Mouse (Mus musculus) liver (tissue): ENCODE measurements around the gene Thumpd2.

Experiments
- DNase-seq: peaks from one replicate; pipeline ENCODE4 v3.0.0-alpha.2; 2020; ENCODE audit warnings: mixed read lengths

Thumpd2 gene

DNA sequence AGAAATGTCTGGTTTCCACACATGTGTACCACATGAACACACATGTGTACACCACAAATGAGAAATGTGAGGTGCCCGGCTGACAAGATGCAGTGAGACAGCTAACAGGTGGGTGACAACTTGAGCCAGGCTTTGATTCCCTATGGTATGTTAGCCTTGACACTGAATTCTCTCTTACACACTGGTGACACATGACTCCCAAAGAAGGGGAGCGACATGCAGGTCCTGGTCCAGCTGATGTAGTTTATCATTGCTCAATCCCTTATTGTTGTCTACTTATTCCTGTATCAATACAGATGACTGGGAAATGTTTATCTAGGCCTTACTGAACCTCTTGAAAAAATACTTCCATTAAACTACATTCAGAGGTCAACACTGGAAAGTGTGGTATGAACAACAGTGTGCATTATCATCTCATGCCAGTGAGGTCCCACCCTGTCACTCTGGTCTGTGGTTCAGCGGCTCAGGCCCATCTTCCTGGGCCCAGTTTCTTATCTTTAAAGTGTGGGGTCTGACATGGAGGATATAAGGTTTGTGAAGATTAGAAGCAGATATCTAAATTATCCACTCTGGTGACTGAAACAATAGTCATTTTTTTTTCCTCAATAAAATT is 32.9 kb downstream of the Thumpd2 start:
- peak; percentile 76 for DNase-seq

DNA sequence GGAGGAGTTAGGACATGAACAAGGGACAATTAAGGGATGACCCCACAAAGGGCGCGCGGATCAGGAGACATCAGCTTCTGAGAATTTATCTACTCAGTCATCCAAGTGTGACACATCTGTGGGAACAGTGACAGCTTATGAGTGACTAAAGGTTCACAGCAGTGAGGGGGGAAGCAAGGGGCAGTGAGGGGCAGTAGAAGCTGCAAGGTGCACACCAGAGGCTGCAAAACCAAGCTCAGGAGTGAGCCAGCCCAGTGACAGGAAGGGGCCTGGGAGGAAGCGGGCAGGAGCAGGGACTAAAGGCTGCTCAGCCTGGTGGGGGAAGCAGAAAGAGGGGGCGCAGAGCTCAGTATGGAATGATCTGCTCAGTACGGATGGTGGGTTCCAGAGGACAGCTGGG is 37.6 kb downstream of the Thumpd2 start:
- DNase-seq = no peak

DNA sequence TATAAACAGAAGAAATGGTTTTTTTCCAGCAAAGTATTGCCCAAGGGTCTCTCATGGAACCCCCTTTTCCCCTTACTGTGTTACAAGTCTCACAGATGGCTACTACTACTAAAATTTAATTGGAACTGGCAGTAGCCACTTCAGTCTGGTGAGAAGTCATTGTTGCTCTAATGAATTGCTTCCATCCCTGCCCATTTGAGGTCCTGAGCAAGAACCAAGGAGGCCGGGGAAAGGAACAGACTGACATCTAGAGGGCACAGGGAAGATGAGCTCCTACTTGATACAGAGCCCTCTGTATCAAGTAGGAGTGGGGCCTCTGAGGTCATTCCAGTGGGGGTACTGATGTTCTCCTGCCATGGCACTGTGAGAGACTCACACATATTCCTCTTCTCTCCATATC is 47.8 kb downstream of the Thumpd2 start:
- DNase-seq = no peak

DNA sequence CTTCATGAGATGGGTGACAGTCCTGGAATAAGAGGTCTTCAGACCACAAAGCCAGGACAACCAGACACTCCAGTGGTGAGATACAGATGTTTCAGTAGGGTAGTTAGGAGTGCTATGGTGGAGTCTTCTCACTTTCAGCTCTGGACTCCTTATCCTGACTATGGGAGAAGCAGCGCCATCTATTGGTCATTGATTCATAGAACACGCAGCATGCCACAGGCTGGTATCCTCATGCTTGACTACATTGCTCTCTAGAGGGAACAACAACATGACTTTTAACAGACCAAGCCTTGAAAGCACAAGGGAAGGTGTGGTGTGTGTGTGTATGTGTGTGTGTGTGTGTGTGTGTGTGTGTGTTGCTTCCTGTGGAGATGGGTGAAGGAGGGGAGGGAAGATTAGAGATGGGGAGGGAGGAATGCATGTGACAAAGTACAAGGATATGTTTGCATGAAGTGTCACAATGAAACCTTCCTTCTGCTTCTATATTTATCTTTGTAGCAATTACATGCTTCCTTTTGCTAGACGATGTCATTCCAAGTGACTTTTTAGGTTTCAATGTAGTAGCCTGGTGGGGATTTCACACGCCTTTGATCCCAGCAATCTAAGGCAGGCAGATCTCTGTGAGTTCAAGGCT is 49.0 kb downstream of the Thumpd2 start:
- peak; percentile 46 for DNase-seq

DNA sequence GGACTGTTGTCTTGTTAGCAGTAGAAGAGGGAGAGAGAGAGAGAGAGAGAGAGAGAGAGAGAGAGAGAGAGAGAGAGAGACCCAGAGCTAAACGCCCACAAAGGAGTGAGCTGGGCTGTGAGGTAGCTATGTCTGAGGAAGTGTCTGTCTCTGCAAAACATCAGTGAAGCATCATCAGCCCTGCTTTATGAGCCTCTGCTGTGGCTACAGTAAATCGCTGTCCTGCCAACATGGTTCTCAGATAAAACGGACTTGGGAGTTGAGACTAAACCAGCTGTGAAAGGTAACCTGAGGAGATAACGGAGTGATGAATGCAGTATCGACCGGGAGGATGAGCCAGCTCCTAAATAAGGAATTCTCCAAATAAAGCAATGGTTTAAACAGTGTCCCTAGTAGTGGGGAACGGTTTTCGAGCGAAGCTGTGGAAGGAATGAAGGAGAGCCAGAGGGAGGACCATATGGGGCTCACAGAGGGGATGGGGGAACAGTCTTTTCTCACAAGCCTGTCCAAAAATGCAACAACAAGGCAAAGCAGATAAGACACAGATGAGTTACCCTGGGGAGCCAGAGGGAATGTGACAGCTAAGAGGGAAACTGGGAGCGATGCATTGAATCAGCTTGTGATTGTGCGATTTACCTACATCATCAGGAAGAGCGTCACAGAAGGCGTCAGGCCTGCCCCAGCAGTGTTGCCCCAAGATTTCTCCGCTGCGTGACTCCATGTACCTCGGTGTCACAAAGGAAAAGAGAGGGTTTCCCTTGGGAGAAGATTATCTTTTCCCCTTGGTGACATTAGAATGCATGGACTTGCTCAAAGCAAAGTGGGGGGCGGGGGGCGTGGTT is 53.8 kb downstream of the Thumpd2 start:
- DNase-seq = no peak

DNA sequence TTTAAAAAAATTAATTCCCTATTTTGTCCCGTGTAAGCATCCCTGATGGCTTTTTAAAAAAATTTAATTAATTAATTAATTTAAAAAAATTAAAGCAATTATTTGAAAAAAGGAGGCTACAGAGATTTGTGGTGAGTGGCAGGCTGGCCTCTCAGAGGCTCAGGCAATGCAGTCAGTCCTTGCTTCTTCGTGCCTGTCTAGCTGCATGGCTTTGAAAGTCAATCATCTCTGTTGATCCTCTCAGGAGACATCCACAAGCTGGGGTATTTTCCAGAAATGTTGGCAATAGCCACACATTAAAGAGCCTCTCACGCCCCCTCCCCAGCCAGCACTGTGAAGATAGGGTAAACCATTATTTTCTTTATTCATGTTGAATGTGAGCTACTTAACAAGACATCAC is 54.7 kb downstream of the Thumpd2 start:
- DNase-seq = no peak

DNA sequence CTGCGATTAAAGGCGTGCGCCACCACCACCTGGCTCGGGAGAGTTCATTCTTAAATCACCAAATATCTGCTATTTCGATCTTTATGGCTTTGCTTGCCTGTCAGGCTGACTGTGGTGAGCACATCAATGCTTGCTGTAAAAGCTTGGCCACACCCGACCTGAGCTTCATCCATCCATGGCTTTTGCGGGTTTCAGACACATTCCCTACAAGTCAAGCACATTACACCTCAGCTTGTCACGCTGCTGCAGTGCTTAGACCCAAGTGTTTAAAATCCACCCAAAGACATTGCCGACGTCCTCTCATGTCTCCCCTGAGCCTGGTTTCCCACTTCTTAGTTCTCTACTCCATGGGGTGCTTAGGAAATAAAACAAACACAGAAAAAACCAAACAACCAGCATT is 55.8 kb downstream of the Thumpd2 start:
- no peak for DNase-seq

DNA sequence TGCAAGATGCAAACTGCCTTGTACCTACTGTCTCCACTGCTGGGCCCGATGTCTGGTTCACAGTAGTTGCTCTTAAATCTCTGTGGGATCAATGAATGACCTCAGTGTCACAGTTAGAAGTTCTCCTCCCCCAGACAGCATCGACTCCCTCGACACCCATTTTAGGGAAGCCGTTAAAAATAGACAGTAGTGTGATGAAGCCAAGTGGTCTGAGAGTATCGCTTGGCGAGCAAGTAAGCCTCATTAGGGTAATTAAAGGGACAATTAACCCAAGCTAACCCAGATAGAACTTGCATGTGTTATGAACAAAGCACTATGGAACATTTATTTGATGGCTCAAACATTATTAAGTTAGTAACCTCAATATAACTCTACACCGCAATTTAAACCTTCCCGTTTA is 59.6 kb downstream of the Thumpd2 start:
- no peak for DNase-seq

DNA sequence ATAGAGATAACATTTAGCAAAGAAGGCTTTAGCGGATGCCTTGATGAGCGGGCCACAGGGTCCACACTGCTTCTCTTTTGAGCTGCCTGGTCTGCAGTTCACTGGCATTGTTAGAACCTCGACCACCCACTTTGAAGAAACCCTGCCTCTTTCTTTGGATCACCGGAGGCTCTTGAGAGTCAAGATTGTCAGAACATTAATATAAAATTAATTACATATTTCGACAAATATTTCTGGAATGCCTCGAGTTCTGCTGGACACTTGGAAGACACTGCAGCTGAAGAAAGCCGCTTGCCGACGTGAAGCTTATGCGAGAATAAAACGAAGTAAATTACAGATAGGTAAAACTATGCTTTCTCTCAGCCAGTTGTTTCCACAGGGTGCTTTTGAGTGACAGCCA is 60.4 kb downstream of the Thumpd2 start:
- DNase-seq = no peak

DNA sequence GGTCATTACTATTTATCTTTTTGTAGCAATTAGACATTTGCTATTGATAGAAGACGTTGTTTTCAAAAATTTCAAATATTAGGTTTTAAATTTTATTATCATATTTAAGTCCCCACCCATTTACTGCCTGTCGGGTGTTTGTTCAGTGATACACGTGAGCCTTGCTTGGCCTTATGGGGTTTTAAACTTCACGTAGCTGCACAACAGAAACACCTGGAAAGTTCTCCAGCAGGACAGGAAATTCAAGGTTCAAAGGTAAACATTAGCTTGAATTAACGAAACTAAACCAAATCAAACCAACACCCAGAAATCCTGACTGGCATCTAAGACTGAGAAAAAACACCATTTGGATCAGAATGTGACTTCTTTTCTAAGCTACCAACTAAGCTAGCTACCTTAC is 62.8 kb downstream of the Thumpd2 start:
- DNase-seq = no peak

DNA sequence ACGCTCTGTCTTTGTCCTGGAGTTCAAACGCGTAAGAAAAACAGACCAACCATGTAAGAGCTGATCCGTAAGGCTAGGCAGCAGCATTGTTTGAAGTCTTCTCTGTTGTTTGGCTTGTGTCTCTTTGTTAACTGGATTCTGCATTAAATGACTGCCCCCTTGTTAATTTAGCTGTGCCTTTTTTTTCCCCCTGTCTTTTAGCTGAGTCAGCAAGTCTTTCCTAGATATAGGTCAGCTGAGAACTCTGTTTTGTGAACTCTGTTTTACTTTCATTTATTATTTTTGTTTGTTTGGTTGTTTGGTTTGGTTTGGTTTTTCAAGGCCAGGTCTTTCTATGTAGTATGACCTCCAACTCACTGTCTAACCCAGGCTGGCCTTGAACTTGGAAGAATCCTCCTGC is 63.2 kb downstream of the Thumpd2 start:
- DNase-seq = no peak

DNA sequence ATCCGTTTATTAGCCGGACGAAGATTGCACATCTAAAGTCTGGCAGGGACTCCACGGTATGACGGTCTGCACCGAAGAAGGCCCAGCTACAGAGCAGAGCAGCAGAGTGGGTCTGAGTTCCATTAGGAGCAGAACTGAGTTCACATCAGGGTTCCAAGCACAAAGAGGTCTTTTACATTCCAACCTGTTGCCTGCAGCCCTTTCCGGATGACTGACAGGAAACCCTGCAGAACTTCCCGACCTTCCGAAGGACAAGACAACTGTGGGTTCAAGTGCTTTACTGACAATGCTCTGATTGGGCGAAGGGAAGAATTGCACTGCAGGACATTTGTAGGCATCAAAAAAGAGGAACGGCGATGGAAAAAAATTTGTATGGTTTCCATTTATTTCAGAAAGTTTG is 63.9 kb downstream of the Thumpd2 start:
- DNase-seq = no peak

DNA sequence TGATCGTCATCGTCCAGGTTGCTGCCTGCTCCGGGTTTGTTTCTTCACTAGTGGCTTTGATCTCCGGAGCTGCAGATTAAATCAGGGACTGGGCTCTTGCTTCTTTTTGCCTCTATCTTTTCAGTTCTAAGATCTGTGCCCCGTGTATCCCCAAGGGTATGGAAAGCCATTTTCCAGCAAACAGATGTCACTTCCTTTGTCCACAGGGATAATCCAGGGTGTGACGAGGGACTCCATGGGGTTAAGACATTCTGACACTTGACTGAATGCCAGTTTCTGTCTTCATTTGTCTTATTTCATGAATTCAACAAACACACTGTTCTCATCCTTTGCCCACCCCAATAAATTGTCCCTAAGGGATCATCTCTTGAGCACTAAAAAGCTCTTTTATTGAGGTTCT is 65.9 kb downstream of the Thumpd2 start:
- no peak for DNase-seq

DNA sequence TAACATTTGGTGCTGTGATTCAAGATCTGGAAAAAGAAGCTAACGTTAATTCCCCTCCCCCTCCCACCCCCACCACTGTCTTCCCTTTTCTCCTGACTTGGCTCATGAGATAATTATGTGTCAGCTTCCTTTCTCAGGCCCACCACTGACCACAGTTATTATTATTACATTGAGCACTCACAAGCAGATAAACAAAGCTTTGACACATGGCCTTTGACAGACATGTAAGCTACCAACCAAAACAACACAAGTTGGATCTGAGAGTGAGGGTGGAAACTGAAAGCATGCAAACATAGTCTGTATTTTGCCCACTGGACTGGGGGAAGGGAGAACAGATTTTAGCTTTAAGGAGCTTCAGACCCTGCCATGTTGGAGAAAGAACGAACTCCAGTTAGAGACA is 67.7 kb downstream of the Thumpd2 start:
- no peak for DNase-seq

DNA sequence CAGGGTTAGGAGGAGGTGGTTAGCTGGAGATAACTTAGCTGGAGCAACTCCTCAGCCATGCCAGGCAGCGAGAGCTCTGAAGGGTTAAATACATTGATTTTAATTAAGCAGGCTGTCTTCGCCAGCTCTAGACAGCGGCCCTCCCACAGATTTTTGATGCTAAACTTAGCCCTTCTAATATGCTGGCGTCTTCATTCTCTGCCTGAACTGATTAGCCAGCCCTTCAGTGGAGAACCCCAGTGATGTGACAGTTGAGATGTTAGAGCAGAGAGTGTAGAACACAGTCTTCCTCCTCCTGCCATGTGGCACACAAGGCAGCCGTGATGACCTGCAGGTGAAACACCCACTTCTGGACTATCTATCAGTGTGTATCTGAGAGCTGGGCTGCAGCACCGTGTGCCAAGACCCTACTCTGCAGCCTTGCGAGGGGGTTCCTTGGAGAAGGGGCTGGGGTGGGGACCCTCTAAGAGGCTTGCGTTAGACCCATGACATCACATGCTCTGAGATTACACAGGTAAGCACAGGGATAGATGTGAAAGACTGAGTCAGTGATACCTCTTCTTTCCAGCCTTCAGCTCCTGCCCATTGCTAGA is 73.3 kb downstream of the Thumpd2 start:
- no peak for DNase-seq

DNA sequence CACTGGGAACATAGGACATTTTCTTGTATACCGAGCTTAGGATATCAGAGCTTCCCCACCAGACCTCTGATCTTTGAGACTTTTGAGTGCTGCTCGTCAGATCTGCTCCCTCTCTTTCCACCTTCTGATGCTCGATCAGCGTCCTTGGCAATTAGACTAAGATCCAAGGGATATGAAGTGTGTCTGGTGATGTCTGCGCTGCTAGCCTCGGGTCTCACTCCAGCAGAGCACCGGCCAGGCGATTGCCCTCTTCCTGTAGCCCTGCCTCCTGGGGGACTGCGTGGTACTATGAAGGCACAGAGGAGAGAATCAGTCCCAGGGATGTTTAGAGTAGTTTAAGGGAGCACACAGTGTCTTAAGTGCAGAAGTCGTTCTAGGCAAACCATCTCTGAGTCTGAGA is 81.9 kb downstream of the Thumpd2 start:
- no peak for DNase-seq

DNA sequence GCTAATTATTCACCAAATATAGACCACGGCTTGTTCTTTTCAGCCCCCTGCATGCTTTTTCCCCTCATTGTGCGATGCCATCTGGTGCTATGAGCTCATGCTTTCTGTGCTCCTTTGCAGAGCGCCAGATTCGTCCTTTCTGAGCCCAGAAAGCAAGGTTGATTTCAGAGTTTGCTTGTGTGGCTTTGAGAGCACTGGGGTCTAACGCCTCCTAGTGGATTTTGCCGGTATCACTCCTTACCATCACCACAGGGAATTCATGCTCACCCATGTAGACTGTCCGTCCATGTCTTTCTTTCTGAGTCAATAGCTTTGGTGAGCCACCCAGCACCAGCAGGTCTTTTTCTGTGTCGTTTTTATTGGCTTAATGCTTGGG is 82.5 kb downstream of the Thumpd2 start:
- DNase-seq = peak; percentile 51

DNA sequence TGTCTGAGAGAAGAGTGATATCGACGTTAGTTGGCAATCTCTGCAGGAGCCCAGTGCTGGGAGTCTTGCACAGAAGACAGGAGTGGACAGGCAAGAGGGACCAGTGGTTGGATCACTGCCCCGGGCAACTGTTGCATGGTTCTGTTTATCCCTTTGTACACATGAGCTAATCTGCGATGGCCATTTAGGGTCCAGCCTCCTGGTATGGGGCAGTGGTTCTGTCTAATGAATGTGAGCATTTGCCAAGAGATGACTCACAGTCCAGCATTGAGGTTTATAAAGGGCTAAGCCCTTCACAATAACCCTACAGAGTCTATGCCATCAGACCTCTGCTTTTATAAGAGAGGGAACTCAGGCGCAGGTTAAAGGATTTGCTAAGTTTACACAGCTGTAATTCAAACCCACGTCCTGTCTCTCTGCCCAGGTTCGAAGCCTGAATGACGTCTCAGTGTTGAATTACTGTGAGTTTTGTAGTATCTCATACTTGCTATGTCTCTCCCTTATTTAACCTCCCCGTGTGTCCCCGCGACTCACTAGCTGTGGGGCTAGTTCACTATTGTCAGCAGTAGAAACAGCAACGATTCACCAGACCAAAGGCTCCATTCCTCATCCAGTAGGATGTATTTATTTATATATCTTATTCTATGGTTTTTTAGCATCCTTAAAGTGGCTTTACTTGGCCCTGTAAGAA is 83.0 kb downstream of the Thumpd2 start:
- no peak for DNase-seq

DNA sequence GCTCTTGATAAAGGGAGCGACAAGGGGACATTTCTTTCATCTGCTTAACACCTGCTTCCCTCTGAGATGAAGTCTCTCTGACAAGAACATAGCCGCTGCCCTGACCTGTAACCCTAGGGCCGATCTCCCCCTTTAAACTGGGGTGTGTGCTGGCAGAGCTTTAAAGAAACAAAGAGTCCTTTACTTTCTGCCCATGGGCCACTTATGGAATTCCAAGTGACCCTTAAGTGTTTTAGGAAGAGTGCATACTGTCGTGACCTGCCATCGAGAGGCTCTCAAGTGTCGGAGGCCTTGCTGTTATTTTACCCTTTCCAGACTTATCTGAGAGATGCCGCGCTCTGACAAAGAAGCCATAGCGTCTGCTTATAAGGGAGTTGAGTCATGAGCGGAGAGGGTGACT is 84.8 kb downstream of the Thumpd2 start:
- DNase-seq = no peak

DNA sequence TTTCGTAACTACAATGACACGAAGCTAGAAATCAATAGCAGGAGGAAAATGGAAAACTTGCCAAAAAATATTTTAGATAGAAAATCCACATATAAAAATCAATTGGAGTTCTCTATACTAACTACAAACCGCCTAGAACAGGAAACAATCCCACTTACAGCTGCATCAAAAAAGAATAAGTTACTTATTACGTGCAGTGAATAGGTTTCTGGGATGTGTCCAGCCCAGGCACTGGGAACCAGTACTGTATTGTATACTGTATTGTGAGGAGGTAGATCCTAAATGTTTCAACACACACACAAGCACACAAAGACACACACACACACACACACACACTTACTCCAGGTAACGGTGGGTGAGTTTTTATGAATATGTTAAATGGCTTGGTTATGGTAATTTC is 87.6 kb downstream of the Thumpd2 start:
- DNase-seq = no peak
